Mouse (Mus musculus) C2C12 (cell line): ENCODE measurements around the gene Cnnm2. TPM values are rescaled to one million over a fixed set of nuclear protein-coding genes. Genes with fewer than 3 reads are reported as not detected.
"Not testable (repeated sequence)": the region's sequence is repeated elsewhere in the genome, so short reads cannot be mapped to it uniquely, and the experiment has no call there.

Source experiments
- H3K27me3 ChIP-seq: one replicate; pipeline ENCODE4 v1.6.1; 2011; ENCODE audit not compliant: control insufficient read depth, insufficient read depth, insufficient read length
- H3K36me3 ChIP-seq: one replicate; pipeline ENCODE4 v1.6.1; 2011; ENCODE audit not compliant: control insufficient read depth, insufficient read depth
- H3K4me3 ChIP-seq: one replicate; pipeline ENCODE4 v1.5.1; 2011; ENCODE audit warnings: mild to moderate bottlenecking, control low read depth; ENCODE audit not compliant: poor library complexity, insufficient read depth, severe bottlenecking
- H3K79me2 ChIP-seq: one replicate; pipeline ENCODE4 v1.6.1; 2011; ENCODE audit not compliant: control insufficient read depth, insufficient read depth
- H3K79me3 ChIP-seq: one replicate; pipeline ENCODE4 v1.6.1; 2011; ENCODE audit warnings: low read depth, control low read depth
- H3ac ChIP-seq: one replicate; pipeline ENCODE3; 2011; ENCODE audit warnings: low read depth; ENCODE audit not compliant: control insufficient read depth, insufficient read length
- CEBPB ChIP-seq: IDR thresholded peaks from one replicate; pipeline ENCODE4 v1.6.1; 2011; ENCODE audit warnings: low read depth, mild to moderate bottlenecking, control low read depth, moderate library complexity
- CTCF ChIP-seq: IDR thresholded peaks from one replicate; pipeline ENCODE4 v1.5.1; 2011; ENCODE audit not compliant: control insufficient read depth, insufficient read depth, insufficient read length
- FOSL1 ChIP-seq: IDR thresholded peaks from one replicate; pipeline ENCODE4 v1.8.0; 2011; ENCODE audit warnings: mild to moderate bottlenecking, low read length; ENCODE audit not compliant: poor library complexity, insufficient read depth, severe bottlenecking
- MAX ChIP-seq: IDR thresholded peaks from one replicate; pipeline ENCODE4 v1.6.1; 2011; ENCODE audit warnings: mild to moderate bottlenecking, control low read depth
- MYOD1 ChIP-seq: IDR thresholded peaks from one replicate; pipeline ENCODE4 v1.6.1; 2011; ENCODE audit warnings: low read depth; ENCODE audit not compliant: control insufficient read depth, insufficient read length
- MYOG ChIP-seq: IDR thresholded peaks from one replicate; pipeline ENCODE4 v1.6.1; 2011; ENCODE audit not compliant: control insufficient read depth, insufficient read length; ENCODE audit errors: extremely low read depth
- USF1 ChIP-seq: IDR thresholded peaks from one replicate; pipeline ENCODE4 v1.6.1; 2011; ENCODE audit warnings: low read depth, mild to moderate bottlenecking, control low read depth, moderate library complexity
- polyA plus RNA-seq: library from polyadenylated mRNA; unstranded; fragments of >200 nt; fragmentation: generic; extraction: Trizol; gene quantifications from one replicate; pipeline ENCODE4 v1.2.1, GENCODE M21; 2012; ENCODE audit warnings: missing spikeins

Gene Cnnm2
- polyA plus RNA-seq, 1 experiment = 4.1 TPM

DNA sequence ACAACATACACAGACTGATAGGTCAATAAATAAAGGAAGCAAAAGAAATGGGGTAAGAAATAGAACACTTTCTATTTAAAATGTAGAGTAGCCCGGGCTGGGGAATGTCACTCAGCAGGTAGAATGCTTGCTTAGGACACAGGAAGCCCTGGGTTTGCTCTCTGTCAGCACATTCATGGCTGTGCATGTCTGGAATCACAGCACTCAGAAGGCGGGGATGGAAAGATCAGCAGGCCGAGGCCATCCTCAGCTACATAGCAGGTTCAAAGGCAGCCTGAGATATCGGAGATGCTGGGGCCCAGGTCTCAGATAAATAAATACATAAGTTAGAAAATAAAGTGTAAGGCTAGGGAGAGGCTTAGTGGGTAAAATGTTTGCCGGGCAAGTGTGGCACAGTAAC, 9.2 kb upstream of the Cnnm2 start:
- no peaks in the 10 kb centered on the region for H3K79me2 ChIP-seq
- H3ac ChIP-seq = no peak overlapping the region
- H3K4me3 ChIP-seq = no peak overlapping the region
- H3K79me3 ChIP-seq = no peaks in the 10 kb centered on the region
- TF ChIP-seq CTCF (no peak), MAX (no peak), MYOG (no peak), FOSL1 (no peak), CEBPB (no peak), MYOD1 (no peak), USF1 (no peak)
- H3K27me3 ChIP-seq = peaks cover 6% of the 10 kb centered on the region
- H3K36me3 ChIP-seq = no peaks in the 10 kb centered on the region

DNA sequence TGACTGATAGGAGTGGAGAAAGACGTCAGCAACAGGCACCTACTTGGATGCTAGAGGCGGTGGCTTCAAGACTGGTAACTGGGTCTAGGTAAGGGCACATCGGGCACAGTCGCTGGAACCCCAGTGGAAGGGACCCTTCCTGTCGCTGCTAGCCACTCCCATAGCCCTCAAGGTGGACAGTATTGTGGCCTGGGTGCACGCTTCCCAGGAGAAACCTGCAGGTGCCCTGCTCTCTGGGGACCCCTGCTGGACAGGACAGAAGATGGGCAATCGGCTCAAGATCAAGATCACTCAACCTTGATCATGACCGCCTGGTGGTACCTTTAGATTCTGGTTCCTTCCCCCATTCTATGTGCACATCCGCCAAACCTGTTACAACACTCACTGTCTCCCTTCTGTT, 6.3 kb upstream of the Cnnm2 start:
- H3K36me3 ChIP-seq = no peaks in the 10 kb centered on the region
- no peaks in the 10 kb centered on the region for H3K79me3 ChIP-seq
- no peak for TF ChIP-seq MYOD1
- no peak for TF ChIP-seq CTCF
- TF ChIP-seq MAX = no peak
- TF ChIP-seq MYOG = no peak
- TF ChIP-seq USF1 = no peak
- TF ChIP-seq CEBPB = no peak
- peaks cover 6% of the 10 kb centered on the region for H3K27me3 ChIP-seq
- no peak overlapping the region for H3K4me3 ChIP-seq
- H3ac ChIP-seq = no peak overlapping the region
- H3K79me2 ChIP-seq = no peaks in the 10 kb centered on the region

DNA sequence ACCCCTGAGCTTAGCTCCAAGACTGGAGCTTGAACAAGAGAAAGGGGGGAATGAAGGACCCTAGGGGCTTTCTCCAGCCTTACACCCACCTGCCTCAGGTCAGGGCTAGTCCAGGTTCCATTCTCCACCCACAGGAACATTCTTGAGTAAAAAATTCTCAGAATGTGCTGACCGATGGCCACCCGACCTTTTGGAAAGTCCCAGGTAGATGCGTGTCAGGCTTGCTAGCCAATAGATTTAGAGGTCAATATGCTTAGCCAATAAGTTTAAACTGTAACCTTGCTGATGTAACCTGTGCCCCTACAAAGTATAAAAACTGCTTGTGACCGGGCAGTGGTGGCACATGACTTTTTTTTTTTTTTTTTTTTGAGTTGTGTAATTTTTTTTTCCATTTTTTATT, 5.2 kb upstream of the Cnnm2 start:
- H3K79me3 ChIP-seq = no peaks in the 10 kb centered on the region
- H3ac ChIP-seq = no peak overlapping the region
- no peaks in the 10 kb centered on the region for H3K79me2 ChIP-seq
- peaks cover under 1% of the 10 kb centered on the region for H3K27me3 ChIP-seq
- no peaks in the 10 kb centered on the region for H3K36me3 ChIP-seq
- no peak for TF ChIP-seq CEBPB
- TF ChIP-seq FOSL1 = no peak
- TF ChIP-seq MYOD1 = no peak
- TF ChIP-seq MYOG = no peak
- TF ChIP-seq USF1 = no peak
- TF ChIP-seq MAX = no peak
- no peak for TF ChIP-seq CTCF
- H3K4me3 ChIP-seq = no peak overlapping the region

DNA sequence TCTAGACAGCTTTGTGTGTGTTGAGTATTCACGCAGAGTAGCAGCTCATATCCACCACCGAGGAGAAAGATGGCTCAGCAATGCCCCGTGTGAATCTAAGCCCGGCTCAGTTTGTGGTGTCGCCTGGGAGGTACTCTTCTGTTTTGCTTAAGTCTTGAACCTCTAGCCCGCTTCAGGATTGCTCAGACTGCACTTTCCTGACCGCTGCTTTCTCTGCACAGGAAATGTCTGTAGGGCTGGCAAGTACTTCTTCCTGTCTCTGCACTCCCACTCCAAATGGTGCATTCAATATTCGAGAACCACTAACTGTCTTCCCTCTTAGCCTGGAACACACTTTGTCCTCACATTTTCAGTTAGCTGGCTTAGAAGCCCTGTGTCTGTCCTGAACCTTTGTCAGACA, 2.3 kb upstream of the Cnnm2 start:
- no peak overlapping the region for H3K4me3 ChIP-seq
- no peaks in the 10 kb centered on the region for H3K79me3 ChIP-seq
- H3ac ChIP-seq = no peak overlapping the region
- no peaks in the 10 kb centered on the region for H3K36me3 ChIP-seq
- H3K27me3 ChIP-seq = no peaks in the 10 kb centered on the region
- TF ChIP-seq CTCF (no peak), MYOD1 (no peak), CEBPB (no peak)
- H3K79me2 ChIP-seq = peaks cover 7% of the 10 kb centered on the region

DNA sequence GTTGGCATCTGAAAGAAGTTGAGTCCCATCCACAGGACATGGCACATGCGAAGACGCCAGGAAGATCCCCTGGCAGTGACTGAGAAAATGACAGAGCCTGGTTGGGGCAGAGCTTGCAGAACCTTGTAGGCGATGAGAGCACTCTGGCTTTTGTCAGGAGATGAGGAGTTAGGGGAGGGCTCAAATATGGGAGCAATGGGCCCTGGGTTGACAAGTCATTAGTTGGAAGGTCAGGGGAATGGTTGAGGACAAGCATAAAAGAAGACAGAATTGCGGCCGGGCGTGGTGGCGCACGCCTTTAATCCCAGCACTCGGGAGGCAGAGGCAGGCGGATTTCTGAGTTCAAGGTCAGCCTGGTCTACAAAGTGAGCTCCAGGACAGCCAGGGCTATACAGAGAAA, 1.5 kb upstream of the Cnnm2 start:
- not testable (repeated sequence) for H3K79me2 ChIP-seq, H3K27me3 ChIP-seq, H3ac ChIP-seq, H3K79me3 ChIP-seq, H3K4me3 ChIP-seq, H3K36me3 ChIP-seq

DNA sequence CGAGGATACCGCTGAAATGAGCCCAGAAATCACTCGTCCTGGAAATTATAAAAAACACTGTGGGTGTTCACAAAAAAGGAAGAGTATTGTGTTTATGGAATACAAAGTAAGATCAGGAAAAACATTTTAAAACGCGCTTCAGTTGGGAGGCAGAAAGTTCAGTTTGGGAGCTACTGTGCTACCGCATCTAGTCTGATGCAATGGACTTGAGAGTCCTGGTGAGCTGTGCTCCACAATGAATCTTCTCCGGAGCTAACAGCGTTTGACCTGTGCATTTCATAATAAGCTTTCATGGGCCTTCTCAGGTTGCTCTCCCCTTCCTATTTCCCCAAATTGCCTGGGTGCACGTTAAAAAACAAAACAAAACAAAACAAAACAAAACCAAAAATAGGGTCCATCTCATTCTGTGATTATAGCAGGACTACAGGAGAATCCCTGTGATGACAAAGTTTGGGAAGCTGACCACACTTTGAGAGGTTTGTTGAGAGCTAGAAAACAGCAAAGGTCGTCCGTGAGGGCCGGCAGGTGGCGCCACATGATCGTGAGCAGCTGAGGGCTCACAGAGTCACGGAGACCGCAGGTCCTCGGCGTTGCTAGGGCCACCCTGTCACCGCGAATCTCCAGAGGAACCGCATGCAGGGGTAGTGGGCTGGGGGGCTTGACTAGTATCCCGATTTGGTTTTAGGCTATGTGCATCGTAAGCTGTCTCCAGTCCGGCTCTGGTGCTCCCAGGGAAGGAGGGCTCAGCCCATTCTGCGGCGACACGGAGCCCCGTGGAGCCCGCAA, 828 bp upstream of the Cnnm2 start:
- Histone ChIP-seq H3K27me3 (no peaks in the 10 kb centered on the region), H3ac (no peak overlapping the region), H3K79me2 (peaks cover 7% of the 10 kb centered on the region), H3K79me3 (no peaks in the 10 kb centered on the region), H3K4me3 (no peak overlapping the region), H3K36me3 (no peaks in the 10 kb centered on the region)
- no peak for TF ChIP-seq MYOD1
- peak; percentile 96 for TF ChIP-seq CTCF

DNA sequence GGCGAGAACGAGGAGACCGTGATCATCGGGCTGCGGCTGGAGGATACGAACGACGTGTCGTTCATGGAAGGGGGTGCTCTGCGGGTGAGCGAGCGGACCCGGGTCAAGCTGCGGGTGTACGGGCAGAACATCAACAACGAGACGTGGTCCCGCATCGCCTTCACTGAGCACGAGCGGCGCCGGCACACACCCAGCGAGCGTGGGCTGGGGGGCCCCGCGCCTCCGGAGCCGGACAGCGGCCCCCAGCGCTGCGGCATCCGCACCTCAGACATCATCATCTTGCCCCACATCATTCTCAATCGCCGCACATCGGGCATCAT, 535 bp downstream of the Cnnm2 start:
- Histone ChIP-seq H3K27me3 (no peaks in the 10 kb centered on the region), H3K79me2 (peaks cover 7% of the 10 kb centered on the region), H3K79me3 (no peaks in the 10 kb centered on the region), H3K36me3 (no peaks in the 10 kb centered on the region), H3K4me3 (peak overlapping the region; percentile 84), H3ac (peak overlapping the region; percentile 87)
- TF ChIP-seq MYOG (no peak), USF1 (no peak), CTCF (no peak), FOSL1 (no peak), CEBPB (no peak), MAX (no peak), MYOD1 (no peak)
